Mouse (Mus musculus): ENCODE measurements around the gene Zfp791. TPM values are rescaled to one million over a fixed set of nuclear protein-coding genes. Genes with fewer than 3 reads are reported as not detected.

Zfp791 gene
- polyA plus RNA-seq, 1 experiment from 2014 or later = 0.81 TPM

DNA sequence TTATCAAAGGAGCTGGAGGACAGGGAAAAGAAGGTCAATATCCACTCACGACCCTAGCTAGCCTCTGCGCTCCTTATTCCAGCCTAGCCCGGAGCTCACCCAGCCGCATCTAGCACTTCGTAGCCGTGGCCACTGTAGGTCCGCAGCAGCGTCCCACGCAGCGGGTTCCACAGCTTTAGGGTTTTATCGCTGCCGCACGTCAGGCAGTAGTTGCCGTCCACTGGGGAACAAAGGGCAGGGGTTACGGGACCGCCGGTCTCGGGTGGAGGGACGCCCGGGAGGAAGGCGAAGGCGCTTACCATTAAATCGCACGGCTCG, 42.7 kb downstream of the Zfp791 start:
- H3K4me1 ChIP-seq (replicated peaks) = peaks cover 45% of the 10 kb centered on the region
- under 1% methylated on average over 25 of the region's 25 CpGs for WGBS
- peak overlapping the region; percentile 98 for H3K4me3 ChIP-seq
- H3K36me3 ChIP-seq = peaks cover 44% of the 10 kb centered on the region
- H3K9me3 ChIP-seq = no peaks in the 10 kb centered on the region
- DNase-seq (ENCODE audit: low spot score) = no peak
- H3K27ac ChIP-seq = peak overlapping the region; percentile 89
- no peaks in the 10 kb centered on the region for H3K27me3 ChIP-seq (ENCODE audit: insufficient read depth, poor library complexity, severe bottlenecking)

DNA sequence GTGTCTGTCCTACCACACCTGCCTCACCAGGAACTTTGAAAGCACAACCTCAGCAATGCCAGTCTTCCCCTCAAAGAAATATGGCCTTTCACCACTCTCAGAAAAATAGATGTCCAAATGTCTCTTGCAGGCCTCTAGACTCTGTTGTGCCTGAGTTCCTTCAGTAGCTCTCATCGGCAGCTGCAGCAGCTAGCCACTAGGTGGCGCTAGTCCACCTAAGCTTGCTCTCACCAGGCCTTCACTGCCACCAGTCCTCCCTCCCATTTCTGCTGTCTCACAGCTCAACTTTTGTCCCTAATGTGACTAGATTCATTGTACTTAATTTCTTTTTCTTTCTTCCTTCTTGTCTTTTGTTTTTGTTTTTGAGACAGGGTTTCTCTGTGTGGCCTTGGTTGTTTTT, 45.9 kb downstream of the Zfp791 start:
- DNase-seq (ENCODE audit: low spot score) = peak; percentile 82
- Histone ChIP-seq H3K4me1 (replicated peaks) (peaks cover 36% of the 10 kb centered on the region), H3K9me3 (no peaks in the 10 kb centered on the region), H3K27ac (no peak overlapping the region), H3K27me3 (ENCODE audit: insufficient read depth, poor library complexity, severe bottlenecking) (no peaks in the 10 kb centered on the region), H3K4me3 (no peak overlapping the region), H3K36me3 (peaks cover 62% of the 10 kb centered on the region)
- WGBS = 1% methylated on average over 2 of the region's 2 CpGs

DNA sequence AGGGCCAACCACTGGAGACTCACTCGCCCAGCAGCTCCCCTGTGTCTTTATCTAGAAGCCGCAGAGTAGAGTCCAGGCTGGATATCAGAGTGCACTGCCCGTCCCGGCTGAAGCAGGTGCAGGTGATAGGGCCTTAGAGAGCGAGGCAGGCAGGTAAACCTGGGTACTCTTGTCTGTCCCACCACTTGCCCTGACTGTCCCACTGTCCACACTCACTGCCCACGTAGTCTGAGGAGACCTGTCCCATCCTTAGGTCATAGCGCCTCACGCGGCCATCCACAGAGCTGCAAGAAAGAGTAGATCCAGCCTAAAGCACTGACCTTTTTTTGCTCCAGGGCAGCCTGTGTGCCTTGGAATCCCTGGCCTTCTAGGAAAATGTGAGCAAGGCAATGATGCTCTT, 46.9 kb downstream of the Zfp791 start:
- Histone ChIP-seq H3K27me3 (ENCODE audit: insufficient read depth, poor library complexity, severe bottlenecking) (no peaks in the 10 kb centered on the region), H3K4me3 (no peak overlapping the region), H3K27ac (no peak overlapping the region), H3K4me1 (replicated peaks) (peaks cover 31% of the 10 kb centered on the region), H3K9me3 (no peaks in the 10 kb centered on the region), H3K36me3 (peaks cover 62% of the 10 kb centered on the region)
- 78% methylated on average over 9 of the region's 9 CpGs for WGBS
- DNase-seq (ENCODE audit: low spot score) = peak; percentile 24

DNA sequence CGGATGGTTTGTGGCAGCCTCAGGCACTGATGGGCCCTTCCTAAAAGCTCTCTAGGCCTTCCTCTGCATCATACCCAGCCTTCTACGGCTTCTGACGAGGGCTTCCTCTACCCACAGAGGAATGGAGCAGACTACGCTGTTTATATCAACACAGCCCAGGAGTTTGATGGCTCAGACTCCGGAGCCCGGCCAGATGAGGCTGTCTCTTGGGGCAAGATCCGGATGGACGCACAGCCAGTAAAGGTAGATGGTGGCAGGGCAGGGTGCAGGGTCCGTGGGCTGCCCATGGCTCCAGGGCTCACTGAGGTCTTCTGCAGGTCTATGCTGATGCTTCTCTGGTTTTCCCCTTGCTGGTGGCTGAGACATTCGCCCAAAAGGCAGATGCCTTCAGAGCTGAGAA, 48.3 kb downstream of the Zfp791 start:
- Histone ChIP-seq H3K4me1 (replicated peaks) (peaks cover 29% of the 10 kb centered on the region), H3K27me3 (ENCODE audit: insufficient read depth, poor library complexity, severe bottlenecking) (no peaks in the 10 kb centered on the region), H3K36me3 (peaks cover 62% of the 10 kb centered on the region), H3K4me3 (no peak overlapping the region), H3K27ac (no peak overlapping the region), H3K9me3 (no peaks in the 10 kb centered on the region)
- DNase-seq (ENCODE audit: low spot score) = no peak
- WGBS = 89% methylated on average over 10 of the region's 10 CpGs

DNA sequence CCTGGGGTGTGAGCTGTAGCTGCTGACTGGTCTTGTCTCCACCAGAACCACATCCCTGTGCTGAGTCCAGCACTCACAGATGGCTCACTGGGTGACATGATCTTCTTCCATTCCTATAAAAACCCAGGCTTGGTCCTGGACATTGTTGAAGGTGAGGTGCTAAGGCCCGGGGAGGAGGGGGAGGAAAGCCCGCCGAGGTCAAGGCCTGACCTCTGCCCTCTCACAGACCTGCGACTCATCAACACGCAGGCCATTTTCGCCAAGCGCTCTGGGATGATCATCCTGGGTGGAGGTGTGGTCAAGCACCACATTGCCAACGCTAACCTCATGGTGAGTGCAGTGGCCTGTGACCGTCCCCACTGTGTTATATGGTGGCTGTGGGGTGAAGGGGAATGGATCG, 48.7 kb downstream of the Zfp791 start:
- Histone ChIP-seq H3K9me3 (no peaks in the 10 kb centered on the region), H3K4me3 (0 out of 2 replicates have a peak overlapping the region, but pooled peaks have one; percentile 88), H3K27ac (no peak overlapping the region), H3K4me1 (replicated peaks) (peaks cover 25% of the 10 kb centered on the region), H3K36me3 (peaks cover 57% of the 10 kb centered on the region), H3K27me3 (ENCODE audit: insufficient read depth, poor library complexity, severe bottlenecking) (no peaks in the 10 kb centered on the region)
- DNase-seq (ENCODE audit: low spot score) = no peak
- WGBS = 87% methylated on average over 10 of the region's 10 CpGs

DNA sequence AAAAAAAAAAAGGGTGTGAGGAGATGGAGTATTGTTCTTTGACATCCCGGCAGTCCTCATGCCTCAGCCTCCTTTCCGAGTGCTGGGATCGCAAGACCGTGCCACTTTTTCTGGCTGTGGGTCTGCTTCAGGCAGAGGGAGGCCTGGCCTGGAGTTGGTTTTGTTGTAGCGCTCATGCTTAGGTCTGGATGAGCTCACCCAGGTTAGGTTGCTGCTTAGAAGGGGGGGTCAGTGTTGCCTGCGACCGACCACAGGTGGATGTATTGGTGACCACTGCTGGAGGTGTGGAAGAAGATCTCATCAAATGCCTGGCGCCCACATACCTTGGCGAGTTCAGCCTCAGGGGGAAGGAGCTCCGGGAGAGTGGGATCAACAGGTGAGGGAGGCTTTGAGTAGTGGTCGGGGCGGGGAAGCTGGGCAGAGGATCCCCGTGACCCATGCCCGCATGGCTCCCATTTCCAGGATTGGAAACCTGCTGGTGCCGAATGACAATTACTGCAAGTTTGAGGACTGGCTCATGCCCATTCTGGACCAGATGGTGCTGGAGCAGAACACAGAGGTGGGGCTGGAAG, 49.8 kb downstream of the Zfp791 start:
- no peak for DNase-seq (ENCODE audit: low spot score)
- H3K27me3 ChIP-seq (ENCODE audit: insufficient read depth, poor library complexity, severe bottlenecking) = no peaks in the 10 kb centered on the region
- peaks cover 47% of the 10 kb centered on the region for H3K36me3 ChIP-seq
- no peak overlapping the region for H3K27ac ChIP-seq
- peak overlapping the region; percentile 88 for H3K4me3 ChIP-seq
- H3K4me1 ChIP-seq (replicated peaks) = peaks cover 24% of the 10 kb centered on the region
- H3K9me3 ChIP-seq = no peaks in the 10 kb centered on the region
- WGBS = 93% methylated on average over 15 of the region's 15 CpGs

DNA sequence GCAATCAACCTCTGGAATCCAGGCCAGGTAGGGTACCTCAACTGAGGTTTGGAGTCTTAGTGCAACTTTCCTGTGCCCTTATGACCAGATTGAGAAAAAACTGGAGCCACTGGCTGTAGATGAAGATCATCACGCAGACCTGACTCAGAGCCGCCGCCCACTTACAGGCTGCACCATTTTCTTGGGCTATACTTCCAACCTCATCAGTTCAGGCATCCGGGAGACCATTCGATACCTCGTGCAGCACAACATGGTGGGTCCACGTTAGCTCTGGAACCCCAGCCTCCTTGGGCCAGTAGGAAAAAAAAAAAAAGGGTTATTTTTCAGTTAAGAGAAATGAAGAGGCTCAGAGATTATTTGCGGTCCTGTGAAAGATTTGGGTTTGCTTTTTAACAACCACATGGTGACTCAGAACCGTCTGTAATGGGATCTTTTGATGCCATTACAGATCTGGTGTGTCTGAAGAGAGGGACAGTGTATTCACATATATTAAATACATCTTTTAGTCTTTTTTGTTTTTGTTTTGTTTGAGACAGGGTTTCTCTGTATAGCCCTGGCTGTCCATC, 50.4 kb downstream of the Zfp791 start:
- DNase-seq (ENCODE audit: low spot score) = no peak
- Histone ChIP-seq H3K4me1 (replicated peaks) (peaks cover 30% of the 10 kb centered on the region), H3K4me3 (peak overlapping the region; percentile 88), H3K36me3 (peaks cover 49% of the 10 kb centered on the region), H3K27ac (peak overlapping the region; percentile 95), H3K27me3 (ENCODE audit: insufficient read depth, poor library complexity, severe bottlenecking) (no peaks in the 10 kb centered on the region), H3K9me3 (no peaks in the 10 kb centered on the region)
- WGBS = 43% methylated on average over 9 of the region's 9 CpGs

DNA sequence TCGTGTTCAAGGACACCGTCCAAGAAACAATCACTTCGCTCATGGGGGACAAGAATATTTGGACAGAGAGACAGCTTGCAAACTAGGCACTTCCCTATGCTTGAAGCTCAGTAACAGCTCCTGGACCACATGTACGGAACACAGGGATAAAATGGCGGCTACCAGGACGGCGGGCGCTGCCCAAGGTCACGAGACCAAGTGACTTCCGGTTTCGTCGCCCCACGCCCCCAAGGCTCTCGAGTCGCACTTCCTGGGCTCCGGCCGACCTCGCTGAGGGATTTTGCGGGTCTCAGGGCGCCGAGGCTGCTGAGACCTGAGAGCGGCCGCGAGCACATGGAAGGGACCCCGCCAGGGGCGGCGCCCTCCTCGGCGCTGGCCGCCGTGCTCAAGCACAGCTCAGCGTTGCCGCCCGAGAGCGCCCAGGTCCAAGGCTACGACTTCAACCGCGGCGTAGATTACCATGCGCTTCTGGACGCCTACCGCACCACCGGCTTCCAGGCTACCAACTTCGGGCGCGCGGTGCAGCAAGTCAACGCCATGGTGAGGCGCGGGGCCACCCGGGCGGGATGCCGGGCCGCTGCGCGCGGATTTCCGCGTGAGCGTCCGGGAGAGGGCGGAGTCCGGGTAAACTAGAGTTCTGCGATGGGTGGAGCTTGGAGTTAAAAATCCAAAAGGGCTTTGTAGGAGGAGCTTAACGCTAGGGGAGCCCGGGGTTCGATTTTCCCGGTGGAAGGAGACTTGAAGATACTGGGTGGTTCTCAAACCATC, 51.2 kb downstream of the Zfp791 start, which contains the start of gene Dhps:
TSS of gene Dhps (plus strand) at position 244 of the 768 bp plus-strand sequence.
- under 1% methylated on average over 68 of the region's 68 CpGs for WGBS
- Histone ChIP-seq H3K4me1 (replicated peaks) (peaks cover 30% of the 10 kb centered on the region), H3K27ac (peak within 1 kb of the TSS; percentile 95), H3K4me3 (peak within 1 kb of the TSS; percentile 88), H3K9me3 (no peaks in the 10 kb centered on the region), H3K27me3 (ENCODE audit: insufficient read depth, poor library complexity, severe bottlenecking) (no peaks in the 10 kb centered on the region), H3K36me3 (peaks cover 51% of the 10 kb centered on the region)
- peak; percentile 91 for DNase-seq (ENCODE audit: low spot score)

DNA sequence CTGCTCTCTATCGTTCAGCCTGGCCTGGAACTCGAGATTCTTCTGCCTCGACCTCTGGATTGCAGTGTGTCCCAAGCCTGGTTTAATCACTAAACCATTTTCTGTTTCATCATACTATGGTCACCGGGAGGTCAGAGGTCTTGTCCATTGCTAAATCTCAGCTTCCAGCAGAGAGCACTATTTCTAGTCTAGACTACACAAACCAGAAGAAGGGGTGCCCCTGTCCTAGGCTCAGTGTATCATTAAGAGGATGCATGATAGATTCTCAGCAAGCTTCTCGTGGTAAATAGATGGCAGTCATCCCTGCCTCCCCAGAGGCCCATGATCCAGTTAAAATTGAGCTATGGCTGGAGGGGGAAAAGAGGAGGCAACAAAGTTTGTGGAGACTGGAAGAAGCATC, 51.9 kb downstream of the Zfp791 start:
- Histone ChIP-seq H3K27ac (peak overlapping the region; percentile 95), H3K36me3 (peaks cover 51% of the 10 kb centered on the region)

DNA sequence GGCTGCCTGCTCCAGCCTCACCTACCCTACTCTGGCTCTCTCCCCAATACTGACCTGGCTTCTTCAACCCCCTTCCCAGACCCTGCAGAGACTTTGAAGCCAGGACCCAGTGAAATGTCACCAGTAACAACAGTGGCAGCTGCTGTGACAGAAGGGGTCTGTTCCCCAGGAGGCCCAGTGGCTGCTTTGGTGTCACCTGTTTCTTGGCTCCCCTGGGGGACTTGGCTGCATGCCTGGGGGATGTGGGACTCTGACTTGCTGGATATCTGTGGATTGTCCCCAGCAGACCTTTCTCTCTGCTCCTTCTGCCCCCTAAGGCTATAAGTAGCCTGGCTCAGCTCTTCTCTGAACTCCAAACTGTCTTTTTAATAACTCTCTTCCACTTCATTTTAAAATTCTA, 54.9 kb downstream of the Zfp791 start, which contains the start of gene Gm5741:
TSS of gene Gm5741 (minus strand) at position 1 of the 400 bp plus-strand sequence.
- no peak for DNase-seq (ENCODE audit: low spot score)
- Histone ChIP-seq H3K27me3 (ENCODE audit: insufficient read depth, poor library complexity, severe bottlenecking) (no peaks in the 10 kb centered on the region), H3K27ac (no peak within 1 kb of the TSS), H3K36me3 (peaks cover 45% of the 10 kb centered on the region), H3K9me3 (no peaks in the 10 kb centered on the region), H3K4me1 (replicated peaks) (peaks cover 24% of the 10 kb centered on the region), H3K4me3 (no peak within 1 kb of the TSS)

More for the DNA sequence above, 51.9 kb downstream of the Zfp791 start:
- Histone ChIP-seq H3K4me1 (replicated peaks) (peaks cover 30% of the 10 kb centered on the region), H3K27me3 (ENCODE audit: insufficient read depth, poor library complexity, severe bottlenecking) (no peaks in the 10 kb centered on the region), H3K9me3 (no peaks in the 10 kb centered on the region), H3K4me3 (peak overlapping the region; percentile 88)
- DNase-seq (ENCODE audit: low spot score) = no peak
- 88% methylated on average over 5 of the region's 5 CpGs for WGBS

DNA sequence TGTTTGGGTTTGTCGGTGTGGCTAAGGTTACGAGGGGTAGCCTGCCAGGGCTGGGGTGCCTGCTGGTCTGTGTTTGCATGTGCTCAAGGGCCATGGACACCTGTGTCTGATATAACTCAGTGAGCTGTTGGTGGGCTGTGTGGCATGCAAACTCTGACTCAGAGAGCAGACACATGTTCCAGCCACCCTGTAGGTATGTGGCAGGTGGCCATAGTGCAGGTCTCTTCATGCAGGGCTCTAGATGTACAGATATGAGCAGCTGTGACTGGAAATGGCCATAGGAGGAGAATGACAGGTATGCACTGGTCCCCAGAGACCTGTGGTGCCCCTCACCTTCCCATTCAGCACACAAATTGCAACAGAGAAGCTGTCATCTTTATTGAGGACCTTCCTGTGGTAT, 55.7 kb downstream of the Zfp791 start:
- 96% methylated on average over 2 of the region's 2 CpGs for WGBS
- peaks cover 53% of the 10 kb centered on the region for H3K36me3 ChIP-seq
- no peaks in the 10 kb centered on the region for H3K9me3 ChIP-seq
- H3K4me1 ChIP-seq (replicated peaks) = peaks cover 16% of the 10 kb centered on the region
- DNase-seq (ENCODE audit: low spot score) = no peak
- H3K27ac ChIP-seq = no peak overlapping the region
- H3K27me3 ChIP-seq (ENCODE audit: insufficient read depth, poor library complexity, severe bottlenecking) = no peaks in the 10 kb centered on the region
- no peak overlapping the region for H3K4me3 ChIP-seq

DNA sequence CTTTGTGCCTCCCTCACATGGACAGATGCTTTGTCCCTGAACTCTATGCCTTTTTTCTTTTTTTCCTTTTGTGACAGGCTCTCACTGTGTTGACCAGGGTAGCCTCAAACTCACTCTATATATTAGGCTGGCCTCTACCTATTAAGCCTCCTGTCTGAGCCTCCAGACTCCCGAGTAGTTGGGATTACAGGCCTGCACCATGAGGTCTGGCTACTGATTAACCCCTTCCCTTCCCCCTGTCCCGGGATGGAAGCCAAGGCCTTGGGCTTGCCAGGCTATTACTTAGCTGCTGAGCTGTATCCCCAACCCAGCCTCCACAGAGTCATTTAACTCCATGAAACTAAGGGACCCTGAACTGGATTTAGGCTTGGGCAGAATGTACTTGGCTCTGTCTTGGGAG, 57.7 kb downstream of the Zfp791 start:
- Histone ChIP-seq H3K27ac (no peak overlapping the region), H3K36me3 (peaks cover 58% of the 10 kb centered on the region), H3K4me3 (no peak overlapping the region), H3K4me1 (replicated peaks) (peaks cover 25% of the 10 kb centered on the region), H3K9me3 (no peaks in the 10 kb centered on the region), H3K27me3 (ENCODE audit: insufficient read depth, poor library complexity, severe bottlenecking) (no peaks in the 10 kb centered on the region)
- WGBS = 57% methylated on average over 2 of the region's 2 CpGs
- DNase-seq (ENCODE audit: low spot score) = no peak

DNA sequence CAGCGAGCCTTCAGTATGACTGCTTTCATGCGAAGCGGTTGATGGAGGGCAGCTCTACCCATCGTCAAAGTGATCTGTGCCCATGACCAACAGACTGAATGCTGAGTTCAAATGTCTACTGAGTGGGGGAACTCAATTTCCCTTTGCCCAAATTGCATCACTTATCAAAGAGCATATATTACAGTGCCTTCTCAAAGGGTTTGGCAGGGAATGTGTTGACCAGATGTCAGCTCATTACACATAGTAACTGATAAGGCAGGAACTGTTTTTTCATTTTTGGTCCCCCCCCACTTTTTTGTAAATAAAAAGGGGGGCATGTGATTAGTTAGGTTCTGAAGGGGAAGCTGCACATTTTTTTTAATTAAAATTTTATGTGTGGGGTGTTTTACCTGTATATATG, 60.3 kb downstream of the Zfp791 start:
- DNase-seq (ENCODE audit: low spot score) = no peak
- Histone ChIP-seq H3K4me3 (no peak overlapping the region), H3K27ac (no peak overlapping the region), H3K4me1 (replicated peaks) (peaks cover 22% of the 10 kb centered on the region), H3K27me3 (ENCODE audit: insufficient read depth, poor library complexity, severe bottlenecking) (no peaks in the 10 kb centered on the region), H3K9me3 (no peaks in the 10 kb centered on the region), H3K36me3 (peaks cover 55% of the 10 kb centered on the region)
- whole genome bisulfite sequencing = 95% methylated on average over 4 of the region's 4 CpGs
